Mouse (Mus musculus) heart, postnatal 0 days (tissue): ENCODE measurements at regions not wholly inside any gene's neighbourhood (a gene's known extent, or its start where the extent isn't known, plus 50 kb on each side); places are given as distances from the start of the nearest gene placed in this dataset.

Experiments used
- ATAC-seq: fragments of 200-750 bp; cut with Nextera tagmentation; 2 replicates; pipeline ENCODE4 v1.8.0; 2017; ENCODE audit warnings: low read depth, moderate number of reproducible peaks, moderate library complexity; ENCODE audit not compliant: insufficient read depth
- DNase-seq: peaks from one replicate; pipeline ENCODE4 v3.0.0-alpha.2; 2016; ENCODE audit warnings: low spot score
- H3K27ac ChIP-seq: fragments of 300-500 bp; sonication (generic); 2 replicates; pipeline ENCODE4 v1.5.1; 2014; ENCODE audit warnings: low read depth, mild to moderate bottlenecking
- H3K27me3 ChIP-seq: fragments of 300-500 bp; sonication (generic); 2 replicates; pipeline ENCODE4 v1.6.1; 2014; ENCODE audit warnings: low read length, mixed read lengths; ENCODE audit not compliant: control insufficient read depth, insufficient read depth
- H3K36me3 ChIP-seq: fragments of 300-500 bp; sonication (generic); replicated peaks from 2 replicates; pipeline ENCODE4 v1.6.1; 2014; ENCODE audit warnings: low read length, mixed read lengths; ENCODE audit not compliant: control insufficient read depth, insufficient read depth
- H3K4me1 ChIP-seq: fragments of 300-500 bp; sonication (generic); 2 replicates; pipeline ENCODE4 v1.6.1; 2014; ENCODE audit warnings: antibody characterized with exemption; ENCODE audit not compliant: control insufficient read depth, insufficient read depth
- H3K4me2 ChIP-seq: fragments of 300-500 bp; sonication (generic); 2 replicates; pipeline ENCODE4 v1.6.1; 2014; ENCODE audit warnings: low read depth, mild to moderate bottlenecking, low read length, moderate library complexity
- H3K4me3 ChIP-seq: fragments of 300-500 bp; sonication (generic); 2 replicates; pipeline ENCODE4 v1.5.1; 2014; ENCODE audit warnings: low read depth, low read length
- H3K9ac ChIP-seq: fragments of 300-500 bp; sonication (generic); replicated peaks from 2 replicates; pipeline ENCODE4 v1.6.1; 2014; ENCODE audit warnings: low read depth, low read length, mixed read lengths
- H3K9me3 ChIP-seq: fragments of 300-500 bp; sonication (generic); replicated peaks from 2 replicates; pipeline ENCODE4 v1.6.1; 2016; ENCODE audit warnings: low read length; ENCODE audit not compliant: control insufficient read depth
- CTCF ChIP-seq: IDR thresholded peaks from 2 replicates; pipeline ENCODE4 v1.5.1; 2016; ENCODE audit warnings: antibody characterized with exemption, control low read depth, low read depth
- EP300 ChIP-seq: IDR thresholded peaks from 2 replicates; pipeline ENCODE4 v1.6.1; 2016; ENCODE audit warnings: antibody characterized with exemption, low read depth
- WGBS: fragments of 180-500 bp; shearing (Covaris S2); extraction: QIAGEN DNeasy Blood & Tissue Kit; methylation state at CpG from one replicate; pipeline ENCODE4 v1.1.7; 2014; 5-methylcytosine and 5-hydroxymethylcytosine counted together

DNA sequence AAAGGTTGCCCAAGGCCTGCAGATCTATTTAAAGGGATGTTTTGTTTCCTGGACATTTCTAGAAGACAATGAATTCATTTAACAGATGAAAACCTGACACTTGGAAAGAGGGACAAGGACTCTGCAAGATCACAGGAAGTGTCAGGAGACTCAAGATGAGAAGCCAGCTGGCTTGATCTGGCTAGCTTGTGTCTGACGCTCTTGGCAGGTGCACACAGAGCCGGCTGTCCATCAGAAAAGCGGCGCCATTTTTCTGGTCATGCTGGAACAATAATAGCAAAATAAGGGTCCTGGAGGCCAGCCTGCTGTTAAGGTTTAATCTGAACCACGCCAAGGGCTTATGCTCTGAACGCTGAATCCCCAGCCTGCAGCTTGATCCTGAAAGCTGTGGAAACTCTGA lies 303.3 kb downstream of the Ptpru start:
- no peaks in the 10 kb centered on the region for H3K27me3 ChIP-seq
- no peak for ATAC-seq
- H3K36me3 ChIP-seq, result no peaks in the 10 kb centered on the region
- DNase-seq, result no peak
- H3K4me3 ChIP-seq, result no peak overlapping the region
- H3K9ac ChIP-seq, result no peak overlapping the region
- TF ChIP-seq CTCF, result no peak
- TF ChIP-seq EP300, result no peak
- H3K4me2 ChIP-seq, result no peak overlapping the region
- no peaks in the 10 kb centered on the region for H3K9me3 ChIP-seq
- H3K4me1 ChIP-seq, result no peaks in the 10 kb centered on the region
- WGBS, result 75% methylated on average over 6 of the region's 6 CpGs
- no peak overlapping the region for H3K27ac ChIP-seq

DNA sequence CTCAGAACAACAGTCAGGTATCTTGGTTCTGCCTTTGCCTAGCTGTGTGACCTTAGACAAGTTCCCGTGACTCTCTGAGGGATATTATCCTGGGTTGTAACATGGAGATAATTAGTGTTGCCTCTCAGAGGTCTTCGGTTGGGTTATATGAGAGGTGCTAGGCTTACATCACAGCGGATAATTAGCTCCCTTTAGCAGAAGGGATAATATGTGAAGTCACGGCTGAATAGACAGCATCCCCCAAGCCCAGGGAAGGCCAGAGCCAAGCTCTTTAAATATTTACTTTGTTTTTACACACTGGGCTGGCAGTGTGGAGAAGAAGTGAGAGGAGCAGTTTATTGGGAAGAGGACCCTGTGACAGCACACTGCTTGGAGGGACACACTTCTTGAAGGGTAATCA lies 299.9 kb downstream of the Ptpru start:
- no peaks in the 10 kb centered on the region for H3K4me1 ChIP-seq

DNA sequence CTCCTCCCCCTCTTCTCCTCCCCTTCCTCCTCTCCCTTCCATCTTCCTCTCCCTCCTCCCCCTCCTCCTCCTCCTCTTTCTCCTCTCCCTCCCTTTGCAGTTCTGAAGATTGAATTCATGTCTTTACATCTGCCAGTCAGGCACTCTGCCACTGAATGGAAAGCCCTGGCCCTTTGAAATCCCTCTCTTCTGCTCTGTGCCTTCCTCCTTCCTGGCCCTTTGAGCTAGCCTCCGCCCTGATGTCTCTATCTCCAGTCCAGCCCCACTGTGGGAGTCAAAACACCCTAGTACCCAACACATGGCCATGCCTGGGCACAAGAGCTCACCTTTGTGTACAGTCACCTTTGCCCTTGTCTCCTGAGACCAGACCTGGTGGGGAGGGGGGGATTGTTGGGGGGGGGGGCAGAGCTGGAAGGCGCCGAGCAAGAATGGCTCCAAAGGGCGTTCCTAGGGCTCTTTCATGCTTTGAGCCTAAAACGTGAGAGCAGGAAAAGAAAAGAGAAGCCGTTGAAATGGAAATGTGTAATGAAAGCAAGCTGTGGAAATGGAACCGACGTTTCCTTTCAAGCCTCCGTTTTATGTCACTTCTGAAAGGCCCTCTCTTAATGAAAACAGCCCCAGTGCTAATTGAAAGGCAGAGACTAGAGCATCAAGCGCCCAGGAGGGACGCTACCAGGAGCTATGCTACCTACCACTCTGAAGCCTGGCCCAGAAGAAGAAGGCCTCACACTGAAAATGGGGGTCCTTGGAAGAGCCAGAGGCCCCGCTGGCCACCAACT lies 291.5 kb downstream of the Ptpru start:
- no peaks in the 10 kb centered on the region for H3K27me3 ChIP-seq
- H3K4me3 ChIP-seq, result no peak overlapping the region
- H3K4me1 ChIP-seq, result no peaks in the 10 kb centered on the region
- ATAC-seq (no peak), DNase-seq (no peak)
- WGBS, result 74% methylated on average over 12 of the region's 12 CpGs
- no peak overlapping the region for H3K4me2 ChIP-seq
- no peak overlapping the region for H3K27ac ChIP-seq
- H3K36me3 ChIP-seq, result no peaks in the 10 kb centered on the region
- no peaks in the 10 kb centered on the region for H3K9me3 ChIP-seq
- TF ChIP-seq CTCF (no peak), EP300 (no peak)
- no peak overlapping the region for H3K9ac ChIP-seq

More for the DNA sequence above, 299.9 kb downstream of the Ptpru start:
- H3K9ac ChIP-seq, result no peak overlapping the region
- no peak for TF ChIP-seq EP300
- TF ChIP-seq CTCF, result no peak
- DNase-seq, result no peak
- H3K36me3 ChIP-seq, result no peaks in the 10 kb centered on the region
- H3K27me3 ChIP-seq, result no peaks in the 10 kb centered on the region
- H3K27ac ChIP-seq, result no peak overlapping the region
- no peaks in the 10 kb centered on the region for H3K9me3 ChIP-seq
- no peak overlapping the region for H3K4me3 ChIP-seq
- no peak for ATAC-seq
- WGBS, result 76% methylated on average over 4 of the region's 4 CpGs
- H3K4me2 ChIP-seq, result no peak overlapping the region

DNA sequence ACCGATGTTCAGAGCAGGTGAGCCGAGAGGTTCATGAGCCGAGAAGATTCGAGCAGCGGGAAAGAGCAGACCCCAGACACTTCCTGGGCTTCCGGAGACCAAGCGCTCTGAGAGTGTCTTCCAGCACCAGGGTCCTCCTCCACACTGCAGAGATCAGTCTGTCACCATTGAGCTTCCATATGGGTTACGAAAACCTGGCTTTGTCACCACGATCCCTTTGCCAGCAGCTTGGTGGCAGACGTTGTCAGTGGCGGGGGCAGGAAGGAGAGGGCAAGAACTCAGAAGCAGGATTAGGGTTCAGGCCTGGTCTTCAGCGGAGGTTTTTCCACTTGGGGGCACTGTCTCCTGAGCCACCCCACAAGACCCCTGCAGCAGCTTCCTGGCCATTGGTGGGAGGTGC lies 288.5 kb downstream of the Ptpru start:
- Histone ChIP-seq H3K4me3 (no peak overlapping the region), H3K9ac (no peak overlapping the region), H3K27ac (no peak overlapping the region), H3K36me3 (no peaks in the 10 kb centered on the region), H3K27me3 (no peaks in the 10 kb centered on the region), H3K9me3 (no peaks in the 10 kb centered on the region), H3K4me1 (no peaks in the 10 kb centered on the region), H3K4me2 (no peak overlapping the region)
- WGBS, result 71% methylated on average over 12 of the region's 12 CpGs
- TF ChIP-seq CTCF (no peak), EP300 (no peak)
- ATAC-seq, result no peak
- DNase-seq, result no peak

DNA sequence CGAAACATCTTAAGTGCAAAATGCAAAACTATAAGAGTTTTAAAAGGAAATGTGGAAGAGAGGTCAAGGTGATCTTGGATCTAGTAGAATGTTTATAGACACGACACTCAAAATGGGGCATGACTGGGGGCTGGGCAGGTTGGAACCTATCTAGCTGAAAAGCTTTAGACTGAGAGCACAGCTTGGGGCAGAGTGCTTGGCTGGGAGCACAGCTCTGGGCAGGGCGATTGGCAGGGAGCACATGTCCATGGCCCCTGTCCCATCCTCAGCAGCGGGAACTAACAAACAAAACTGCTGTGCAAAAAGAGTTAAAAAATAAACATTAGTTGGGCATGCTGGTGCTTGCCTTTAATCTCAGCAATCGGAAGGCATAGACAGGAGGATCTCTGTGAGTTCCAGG lies 279.6 kb downstream of the Ptpru start:
- TF ChIP-seq EP300 (no peak), CTCF (no peak)
- DNase-seq, result no peak
- H3K9ac ChIP-seq, result no peak overlapping the region
- H3K27ac ChIP-seq, result no peak overlapping the region
- H3K4me2 ChIP-seq, result no peak overlapping the region
- H3K27me3 ChIP-seq, result no peaks in the 10 kb centered on the region
- H3K9me3 ChIP-seq, result peaks cover 6% of the 10 kb centered on the region; the same call in 1 of the 2 replicates
- H3K36me3 ChIP-seq, result no peaks in the 10 kb centered on the region
- no peak for ATAC-seq
- 73% methylated on average over 5 of the region's 5 CpGs for WGBS
- no peaks in the 10 kb centered on the region for H3K4me1 ChIP-seq
- no peak overlapping the region for H3K4me3 ChIP-seq

DNA sequence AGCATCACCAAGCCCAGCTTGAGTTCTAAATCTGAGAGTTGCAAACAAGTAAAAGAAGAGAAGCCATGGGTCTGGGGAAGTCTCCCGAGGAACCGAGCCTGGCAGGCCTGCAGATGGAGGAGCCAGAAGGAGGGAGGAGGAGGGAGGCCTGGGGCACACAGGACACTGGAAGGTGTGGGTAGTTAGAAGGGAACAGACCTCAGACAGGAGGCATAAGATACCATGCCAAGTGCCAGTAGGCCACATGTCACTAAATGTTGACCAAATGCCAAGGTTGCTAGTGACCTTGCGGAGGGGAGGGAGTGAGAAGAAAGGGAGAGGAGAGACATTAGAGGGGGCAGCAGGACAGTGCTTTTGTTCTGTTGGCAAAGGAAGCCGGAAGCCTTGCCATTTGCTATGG lies 274.2 kb downstream of the Ptpru start:
- Histone ChIP-seq H3K4me1 (no peaks in the 10 kb centered on the region), H3K27ac (no peak overlapping the region), H3K36me3 (no peaks in the 10 kb centered on the region), H3K9ac (no peak overlapping the region), H3K27me3 (no peaks in the 10 kb centered on the region), H3K4me2 (no peak overlapping the region), H3K4me3 (no peak overlapping the region), H3K9me3 (peaks cover 6% of the 10 kb centered on the region; the same call in 1 of the 2 replicates)
- DNase-seq (no peak), ATAC-seq (no peak)
- WGBS, result 51% methylated on average over 4 of the region's 4 CpGs
- TF ChIP-seq EP300 (no peak), CTCF (no peak)
